ENCODE assay signal across 24 mouse cellular contexts in genomic region chr1:184053711-184054110, GRCm38 (mm10). TPM values are rescaled to one million over a fixed set of nuclear protein-coding genes. Genes with fewer than 3 reads are reported as not detected.
DNase-seq lines count a peak whose midpoint lies in the region; ATAC-seq and TF ChIP-seq lines count a peak whose summit lies in the region.
"Had no signal": no experiment of that assay in that cellular context is flagged by ENCODE, and none has a peak within 500 bp of the region (broad histone marks: within the 10 kb centered on the region; RNA-seq: fewer than 3 reads in every experiment).

No protein-coding gene starts in this region.

- H3K27ac ChIP-seq in heart, embryonic 11.5 days (ENCODE audit: low read depth, low read length), result no peak overlapping the region
- H3K27ac ChIP-seq in heart, embryonic 13.5 days (replicated peaks), result peak overlapping the region; percentile 87
- peak overlapping the region; percentile 35; the same call in 1 of the 2 replicates for H3K27ac ChIP-seq in liver, postnatal 0 days (ENCODE audit: low read depth)
- no peak overlapping the region for H3K27ac ChIP-seq in liver, embryonic 11.5 days (ENCODE audit: low read depth, low read length)
- H3K27ac ChIP-seq: forebrain, embryonic 10.5 days; forebrain, embryonic 13.5 days; hindbrain, embryonic 14.5 days; hindbrain, postnatal 0 days had no signal

- no peaks in the 10 kb centered on the region for H3K27me3 ChIP-seq in heart, embryonic 11.5 days (ENCODE audit: control insufficient read depth, insufficient read depth, low read length)
- no peaks in the 10 kb centered on the region for H3K27me3 ChIP-seq in heart, embryonic 13.5 days (replicated peaks)
- no peaks in the 10 kb centered on the region for H3K27me3 ChIP-seq in liver, postnatal 0 days (ENCODE audit: insufficient read depth, low read length)
- H3K27me3 ChIP-seq in liver, embryonic 11.5 days (replicated peaks; ENCODE audit: control insufficient read depth, insufficient read depth, low read length), result no peaks in the 10 kb centered on the region
- H3K27me3 ChIP-seq: forebrain, embryonic 13.5 days; heart, embryonic 15.5 days had no signal

- H3K36me3 ChIP-seq in heart, embryonic 11.5 days (ENCODE audit: control insufficient read depth, insufficient read depth, low read length), result no peaks in the 10 kb centered on the region
- no peaks in the 10 kb centered on the region for H3K36me3 ChIP-seq in heart, embryonic 13.5 days
- H3K36me3 ChIP-seq in liver, postnatal 0 days (replicated peaks; ENCODE audit: insufficient read depth, low read length), result no peaks in the 10 kb centered on the region
- no peaks in the 10 kb centered on the region for H3K36me3 ChIP-seq in liver, embryonic 11.5 days (ENCODE audit: control insufficient read depth, insufficient read depth, low read length)
- H3K36me3 ChIP-seq: forebrain, embryonic 10.5 days; heart, embryonic 15.5 days had no signal

- 79% methylated on average over 4 of the region's 4 CpGs for WGBS in heart, embryonic 11.5 days (ENCODE audit: insufficient replicate concordance)
- WGBS in heart, embryonic 13.5 days, result 88% methylated on average over 4 of the region's 4 CpGs
- 75% methylated on average over 4 of the region's 4 CpGs for WGBS in liver, postnatal 0 days (ENCODE audit: insufficient replicate concordance)
- 81% methylated on average over 4 of the region's 4 CpGs for WGBS in liver, embryonic 11.5 days

- TF ChIP-seq CTCF in liver, postnatal 0 days (IDR thresholded peaks at IDR 0.05; ENCODE audit: low read depth), result no peak

- H3K9ac ChIP-seq in heart, embryonic 11.5 days (ENCODE audit: low read depth, low read length), result no peak overlapping the region
- H3K9ac ChIP-seq in heart, embryonic 13.5 days, result 0 out of 2 replicates have a peak overlapping the region, but pooled peaks have one; percentile 29
- no peak overlapping the region for H3K9ac ChIP-seq in liver, postnatal 0 days (replicated peaks)
- no peak overlapping the region for H3K9ac ChIP-seq in liver, embryonic 11.5 days (ENCODE audit: low read depth, low read length)
- H3K9ac ChIP-seq: forebrain, embryonic 13.5 days; heart, embryonic 15.5 days; hindbrain, embryonic 14.5 days had no signal

- TF ChIP-seq EP300 in liver, postnatal 0 days (IDR thresholded peaks at IDR 0.05; ENCODE audit: low read depth), result no peak

- intact Hi-C loops in heart, postnatal 36 days (cut with DNase I), result loop anchor here (5.0 kb wide), 1 partner anchor 119 kb away; no protein-coding TSS in a partner anchor

- peaks cover 29% of the 10 kb centered on the region for H3K4me1 ChIP-seq in heart, embryonic 11.5 days (ENCODE audit: control insufficient read depth, insufficient read depth, low read length)
- H3K4me1 ChIP-seq in heart, embryonic 13.5 days, result peaks cover 81% of the 10 kb centered on the region
- peaks cover 21% of the 10 kb centered on the region for H3K4me1 ChIP-seq in liver, postnatal 0 days (ENCODE audit: insufficient read depth)
- H3K4me1 ChIP-seq in liver, embryonic 11.5 days (replicated peaks; ENCODE audit: control insufficient read depth, insufficient read depth, low read length), result peaks cover 8% of the 10 kb centered on the region

- DNase-seq in heart, adult 11 months, result peak; percentile 59
- no peak for DNase-seq in heart, postnatal 36 days
- no peak for DNase-seq in liver, postnatal 0 days
- DNase-seq in liver, embryonic 11.5 days (ENCODE audit: low spot score), result no peak
- DNase-seq: adrenal gland, adult 2 months; adrenal gland, postnatal 14 days; cerebellum, adult 11 months; cerebellum, adult 8-10 months; cerebellum, postnatal 14 days; gastrocnemius, postnatal 14 days; heart, postnatal 4 days; kidney, adult 18-20 months had no signal

- no peak overlapping the region for H3K4me2 ChIP-seq in heart, embryonic 11.5 days
- H3K4me2 ChIP-seq in heart, embryonic 13.5 days, result no peak overlapping the region
- H3K4me2 ChIP-seq in liver, postnatal 0 days (ENCODE audit: low read depth, low read length), result no peak overlapping the region
- no peak overlapping the region for H3K4me2 ChIP-seq in liver, embryonic 11.5 days
- H3K4me2 ChIP-seq: forebrain, embryonic 13.5 days; heart, embryonic 15.5 days; hindbrain, embryonic 14.5 days had no signal

- no peak overlapping the region for H3K4me3 ChIP-seq in heart, embryonic 11.5 days (ENCODE audit: low read depth, low read length)
- H3K4me3 ChIP-seq in heart, embryonic 13.5 days, result no peak overlapping the region
- H3K4me3 ChIP-seq in liver, postnatal 0 days (ENCODE audit: low read depth, low read length), result no peak overlapping the region
- no peak overlapping the region for H3K4me3 ChIP-seq in liver, embryonic 11.5 days (ENCODE audit: low read depth, low read length)
- H3K4me3 ChIP-seq: forebrain, embryonic 10.5 days; forebrain, embryonic 13.5 days; heart, adult 2 months; heart, embryonic 15.5 days had no signal

- H3K9me3 ChIP-seq in heart, embryonic 11.5 days (replicated peaks; ENCODE audit: control insufficient read depth, low read length), result no peaks in the 10 kb centered on the region
- no peaks in the 10 kb centered on the region for H3K9me3 ChIP-seq in heart, embryonic 13.5 days
- H3K9me3 ChIP-seq in liver, postnatal 0 days (ENCODE audit: low read length), result no peaks in the 10 kb centered on the region
- H3K9me3 ChIP-seq in liver, embryonic 11.5 days (ENCODE audit: control insufficient read depth, low read length), result no peaks in the 10 kb centered on the region
- H3K9me3 ChIP-seq: forebrain, embryonic 10.5 days; forebrain, embryonic 13.5 days; heart, embryonic 15.5 days had no signal

- ATAC-seq in heart, embryonic 11.5 days (replicated peaks; ENCODE audit: insufficient number of reproducible peaks, low FRiP score, low TSS enrichment), result no peak
- ATAC-seq in heart, embryonic 13.5 days (ENCODE audit: extremely low read depth, insufficient number of reproducible peaks, low FRiP score, low TSS enrichment), result no peak
- no peak for ATAC-seq in liver, postnatal 0 days
- ATAC-seq in liver, embryonic 11.5 days (replicated peaks; ENCODE audit: low FRiP score), result no peak
- ATAC-seq: CD4-positive, CD25-positive, alpha-beta regulatory T cell, adult 4 months; forebrain, embryonic 13.5 days; forebrain, embryonic 16.5 days; hindbrain, postnatal 0 days; inflammation-experienced regulatory T-cells, adult 6 months; intestine, embryonic 16.5 days had no signal

RNA-seq across cellular contexts. Expression of gene 1700056E22Rik, which starts 19.6 kb away (rescaled TPM):
- 1.8 and 2.5 TPM in 2 replicates for polyA plus RNA-seq in heart, embryonic 11.5 days (2014; fragmentation: Nextera tagmentation; extraction: Ambion mirVana)
- polyA plus RNA-seq in heart, embryonic 13.5 days (2015; fragmentation: Nextera tagmentation; extraction: Ambion mirVana), result 2.4 TPM in 2 replicates
- total RNA-seq in heart, postnatal 36 days (2021), result 1 to 10 TPM; 1.0 to 1.2 TPM
- polyA plus RNA-seq in liver, postnatal 0 days (2015; fragmentation: Nextera tagmentation; extraction: Ambion mirVana), result 2.0 and 2.4 TPM in 2 replicates
- polyA plus RNA-seq in liver, embryonic 11.5 days (2014; fragmentation: Nextera tagmentation; extraction: Ambion mirVana), result 0.70 and 0.95 TPM in 2 replicates

RNA-seq across cellular contexts. Expression of gene Dusp10, which starts 40.6 kb away (rescaled TPM):
- 14.4 and 14.8 TPM in 2 replicates for polyA plus RNA-seq in heart, embryonic 11.5 days (2014; fragmentation: Nextera tagmentation; extraction: Ambion mirVana)
- polyA plus RNA-seq in heart, embryonic 13.5 days (2015; fragmentation: Nextera tagmentation; extraction: Ambion mirVana), result 12.1 and 13.2 TPM in 2 replicates
- 1 to 10 TPM; 4.6 to 9.2 TPM for total RNA-seq in heart, postnatal 36 days (2021)
- polyA plus RNA-seq in liver, postnatal 0 days (2015; fragmentation: Nextera tagmentation; extraction: Ambion mirVana), result 2.6 and 2.7 TPM in 2 replicates
- 5.4 and 6.1 TPM in 2 replicates for polyA plus RNA-seq in liver, embryonic 11.5 days (2014; fragmentation: Nextera tagmentation; extraction: Ambion mirVana)

Comparison
In these comparisons a context has a peak if more than half of its experiments do, and no peak if none do; other contexts are left out.
1. H3K27ac ChIP-seq: peak in heart, embryonic 13.5 days (single experiment) and liver, postnatal 0 days (single experiment); none in heart, embryonic 11.5 days (single experiment) and liver, embryonic 11.5 days (single experiment).